Mouse (Mus musculus): ENCODE data around the gene Tmem43. TPM values are rescaled to one million over a fixed set of nuclear protein-coding genes. Genes with fewer than 3 reads are reported as not detected.

Gene Tmem43
- 26.5 to 29.9 TPM (median 28.2 TPM) in 4 replicates for total RNA-seq (2023)

DNA sequence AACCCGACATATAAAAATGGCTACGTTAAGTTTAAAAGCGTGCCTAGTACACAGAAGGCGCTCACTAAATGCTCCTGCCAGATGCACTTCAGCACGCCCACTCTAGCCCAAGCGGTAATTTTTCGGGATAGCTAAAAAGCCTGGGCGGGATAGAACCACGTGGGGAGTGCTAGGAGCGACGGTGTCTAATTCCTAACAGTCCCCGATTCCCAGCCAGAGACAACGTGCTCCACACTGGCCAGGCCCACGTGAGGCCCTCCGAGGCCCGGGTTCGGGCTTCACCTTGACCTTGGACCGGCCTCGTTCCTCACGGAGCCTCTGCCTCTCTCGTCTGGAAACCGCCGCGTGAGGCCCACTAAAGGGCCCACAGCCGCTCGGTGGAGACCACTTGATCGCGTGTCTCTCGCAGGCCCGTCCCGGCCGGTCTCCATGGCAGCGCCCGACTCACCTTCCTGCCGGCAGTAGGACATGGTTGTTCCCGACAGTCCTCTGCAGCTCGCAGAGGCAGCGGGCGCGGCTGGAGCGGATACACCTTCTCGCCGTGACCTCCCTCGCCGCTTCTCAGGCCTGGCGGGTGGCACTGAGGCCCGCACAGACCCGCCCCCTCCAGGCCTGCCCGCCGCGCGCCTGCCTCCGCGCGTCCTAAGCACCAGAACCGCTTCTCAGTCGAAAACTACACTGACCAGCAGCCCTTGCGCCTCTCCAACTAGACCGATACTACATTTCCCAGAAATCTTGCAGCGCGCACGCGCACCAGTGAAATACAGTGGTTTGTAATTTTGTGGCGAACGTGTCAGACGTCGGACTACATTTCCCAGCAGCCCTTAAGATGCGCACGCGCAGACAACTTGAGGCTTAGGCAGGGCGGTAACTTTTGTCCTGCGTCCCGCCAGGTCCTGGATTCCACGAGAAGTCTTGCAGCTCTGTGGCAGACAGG, at the start of gene Tmem43, which contains the start of gene Chchd4:
Gene Tmem43 (plus strand): TSS at position 836 of the 937 bp plus-strand sequence.
Gene Chchd4 (minus strand): TSS at position 679 of the 937 bp plus-strand sequence.

GRCm38 (mm10) chr6:91515545-91516449, 42.3 kb downstream of the Tmem43 start, which contains the start of the genes Xpc and Lsm3:
Gene Xpc (minus strand): TSS chr6:91515888.
Gene Lsm3 (plus strand): TSS chr6:91515928.

Other genes starting within 250 kb of the Tmem43 start
- gene Wnt7a, start 62.3 kb upstream of the Tmem43 start, total RNA-seq (2023) = not detected in 4 replicates
- gene Chchd4, start 157 bp upstream of the Tmem43 start, total RNA-seq (2023) = 14.2 to 17.3 TPM (median 15.8 TPM) in 4 replicates
- 16.7 to 20.8 TPM (median 19.5 TPM) in 4 replicates for gene Xpc, start 42.2 kb downstream of the Tmem43 start, total RNA-seq (2023)
- gene Lsm3, start 42.2 kb downstream of the Tmem43 start, total RNA-seq (2023) = 68.5 to 80.2 TPM (median 74.2 TPM) in 4 replicates
- 108 to 112 TPM (median 109 TPM) in 4 replicates for gene Slc6a6, start 210.3 kb downstream of the Tmem43 start, total RNA-seq (2023)